Mouse (Mus musculus): ENCODE data around the gene Prss54. TPM values are rescaled to one million over a fixed set of nuclear protein-coding genes. Genes with fewer than 3 reads are reported as not detected.

Gene Prss54
- polyA plus RNA-seq, 1 experiment from 2014 or later = not detected

GRCm38 (mm10) chr8:95573146-95573545, 3.0 kb downstream of the Prss54 start:
- Histone ChIP-seq H3K9me3 (ENCODE audit: control insufficient read depth, low read length) (0 out of 2 replicates have a peak, but pooled peaks cover 2% of the 10 kb centered on the region), H3K4me3 (ENCODE audit: low read length) (no peak overlapping the region), H3K27me3 (ENCODE audit: control insufficient read depth, insufficient read depth, low read length) (no peaks in the 10 kb centered on the region), H3K27ac (ENCODE audit: low read depth, low read length) (no peak overlapping the region), H3K4me1 (ENCODE audit: control insufficient read depth, insufficient read depth, low read length) (no peaks in the 10 kb centered on the region), H3K4me2 (replicated peaks; ENCODE audit: low read depth, low read length) (no peak overlapping the region), H3K36me3 (ENCODE audit: control insufficient read depth, insufficient read depth, low read length) (no peaks in the 10 kb centered on the region), H3K9ac (ENCODE audit: low read depth, low read length) (no peak overlapping the region)
- WGBS = 92% methylated on average over 5 of the region's 5 CpGs
- ATAC-seq (ENCODE audit: low FRiP score, low TSS enrichment) = no peak

GRCm38 (mm10) chr8:95566809-95567208, 9.3 kb downstream of the Prss54 start:
- no peak overlapping the region for H3K4me2 ChIP-seq (replicated peaks; ENCODE audit: low read depth, low read length)
- H3K36me3 ChIP-seq (ENCODE audit: control insufficient read depth, insufficient read depth, low read length) = no peaks in the 10 kb centered on the region
- no peak overlapping the region for H3K27ac ChIP-seq (ENCODE audit: low read depth, low read length)
- H3K9me3 ChIP-seq (ENCODE audit: control insufficient read depth, low read length) = 0 out of 2 replicates have a peak, but pooled peaks cover 2% of the 10 kb centered on the region
- no peak overlapping the region for H3K9ac ChIP-seq (ENCODE audit: low read depth, low read length)
- WGBS = 84% methylated on average over 6 of the region's 6 CpGs
- ATAC-seq (ENCODE audit: low FRiP score, low TSS enrichment) = no peak
- H3K4me1 ChIP-seq (ENCODE audit: control insufficient read depth, insufficient read depth, low read length) = no peaks in the 10 kb centered on the region
- H3K27me3 ChIP-seq (ENCODE audit: control insufficient read depth, insufficient read depth, low read length) = no peaks in the 10 kb centered on the region
- no peak overlapping the region for H3K4me3 ChIP-seq (ENCODE audit: low read length)

- H3K4me2 ChIP-seq (replicated peaks; ENCODE audit: low read depth, low read length) = no peak overlapping the region
- no peaks in the 10 kb centered on the region for H3K4me1 ChIP-seq (ENCODE audit: control insufficient read depth, insufficient read depth, low read length)
- no peak overlapping the region for H3K4me3 ChIP-seq (ENCODE audit: low read length)
- WGBS = 75% methylated on average over 4 of the region's 4 CpGs
- H3K36me3 ChIP-seq (ENCODE audit: control insufficient read depth, insufficient read depth, low read length) = no peaks in the 10 kb centered on the region
- no peak overlapping the region for H3K27ac ChIP-seq (ENCODE audit: low read depth, low read length)
- no peak for ATAC-seq (ENCODE audit: low FRiP score, low TSS enrichment)
- H3K9me3 ChIP-seq (ENCODE audit: control insufficient read depth, low read length) = 0 out of 2 replicates have a peak, but pooled peaks cover 2% of the 10 kb centered on the region
- H3K9ac ChIP-seq (ENCODE audit: low read depth, low read length) = no peak overlapping the region
- no peaks in the 10 kb centered on the region for H3K27me3 ChIP-seq (ENCODE audit: control insufficient read depth, insufficient read depth, low read length)
These were observed 9.9 kb downstream of the Prss54 start for GRCm38 (mm10) chr8:95566217-95566616.

- no peak overlapping the region for H3K27ac ChIP-seq (ENCODE audit: low read depth, low read length)
- no peak for ATAC-seq (ENCODE audit: low FRiP score, low TSS enrichment)
- H3K4me3 ChIP-seq (ENCODE audit: low read length) = no peak overlapping the region
- no peak overlapping the region for H3K4me2 ChIP-seq (replicated peaks; ENCODE audit: low read depth, low read length)
- no peak overlapping the region for H3K9ac ChIP-seq (ENCODE audit: low read depth, low read length)
- WGBS = 91% methylated on average over 2 of the region's 2 CpGs
- no peaks in the 10 kb centered on the region for H3K27me3 ChIP-seq (ENCODE audit: control insufficient read depth, insufficient read depth, low read length)
- H3K4me1 ChIP-seq (ENCODE audit: control insufficient read depth, insufficient read depth, low read length) = no peaks in the 10 kb centered on the region
- H3K9me3 ChIP-seq (ENCODE audit: control insufficient read depth, low read length) = no peaks in the 10 kb centered on the region
- H3K36me3 ChIP-seq (ENCODE audit: control insufficient read depth, insufficient read depth, low read length) = no peaks in the 10 kb centered on the region
These were observed 20.2 kb downstream of the Prss54 start for GRCm38 (mm10) chr8:95555963-95556362.

GRCm38 (mm10) chr8:95551577-95551976, 24.6 kb downstream of the Prss54 start:
- Histone ChIP-seq H3K27ac (ENCODE audit: low read depth, low read length) (no peak overlapping the region), H3K4me2 (replicated peaks; ENCODE audit: low read depth, low read length) (no peak overlapping the region), H3K4me1 (ENCODE audit: control insufficient read depth, insufficient read depth, low read length) (no peaks in the 10 kb centered on the region), H3K27me3 (ENCODE audit: control insufficient read depth, insufficient read depth, low read length) (no peaks in the 10 kb centered on the region), H3K9ac (ENCODE audit: low read depth, low read length) (no peak overlapping the region), H3K4me3 (ENCODE audit: low read length) (no peak overlapping the region), H3K9me3 (ENCODE audit: control insufficient read depth, low read length) (no peaks in the 10 kb centered on the region), H3K36me3 (ENCODE audit: control insufficient read depth, insufficient read depth, low read length) (no peaks in the 10 kb centered on the region)
- WGBS = 62% methylated on average over 4 of the region's 4 CpGs
- ATAC-seq (ENCODE audit: low FRiP score, low TSS enrichment) = peak; percentile 55; the same call in 1 of the 2 replicates

- 65% methylated on average over 16 of the region's 16 CpGs for WGBS
- ATAC-seq (ENCODE audit: low FRiP score, low TSS enrichment) = 0 out of 2 replicates have a peak, but pooled peaks have one; percentile 30
- Histone ChIP-seq H3K9me3 (ENCODE audit: control insufficient read depth, low read length) (no peaks in the 10 kb centered on the region), H3K27ac (ENCODE audit: low read depth, low read length) (no peak overlapping the region), H3K27me3 (ENCODE audit: control insufficient read depth, insufficient read depth, low read length) (no peaks in the 10 kb centered on the region), H3K4me3 (ENCODE audit: low read length) (no peak overlapping the region), H3K9ac (ENCODE audit: low read depth, low read length) (no peak overlapping the region), H3K4me2 (replicated peaks; ENCODE audit: low read depth, low read length) (no peak overlapping the region), H3K36me3 (ENCODE audit: control insufficient read depth, insufficient read depth, low read length) (no peaks in the 10 kb centered on the region), H3K4me1 (ENCODE audit: control insufficient read depth, insufficient read depth, low read length) (no peaks in the 10 kb centered on the region)
These were observed 26.0 kb downstream of the Prss54 start for GRCm38 (mm10) chr8:95549871-95550829.

GRCm38 (mm10) chr8:95547931-95548330, 28.2 kb downstream of the Prss54 start:
- H3K4me1 ChIP-seq (ENCODE audit: control insufficient read depth, insufficient read depth, low read length) = no peaks in the 10 kb centered on the region
- no peak overlapping the region for H3K9ac ChIP-seq (ENCODE audit: low read depth, low read length)
- ATAC-seq (ENCODE audit: low FRiP score, low TSS enrichment) = no peak
- no peaks in the 10 kb centered on the region for H3K27me3 ChIP-seq (ENCODE audit: control insufficient read depth, insufficient read depth, low read length)
- 66% methylated on average over 8 of the region's 8 CpGs for WGBS
- H3K4me2 ChIP-seq (replicated peaks; ENCODE audit: low read depth, low read length) = no peak overlapping the region
- no peaks in the 10 kb centered on the region for H3K9me3 ChIP-seq (ENCODE audit: control insufficient read depth, low read length)
- H3K36me3 ChIP-seq (ENCODE audit: control insufficient read depth, insufficient read depth, low read length) = no peaks in the 10 kb centered on the region
- H3K27ac ChIP-seq (ENCODE audit: low read depth, low read length) = no peak overlapping the region
- no peak overlapping the region for H3K4me3 ChIP-seq (ENCODE audit: low read length)

GRCm38 (mm10) chr8:95546986-95547385, 29.2 kb downstream of the Prss54 start:
- H3K4me2 ChIP-seq (replicated peaks; ENCODE audit: low read depth, low read length) = no peak overlapping the region
- no peak overlapping the region for H3K9ac ChIP-seq (ENCODE audit: low read depth, low read length)
- no peaks in the 10 kb centered on the region for H3K9me3 ChIP-seq (ENCODE audit: control insufficient read depth, low read length)
- no peak for ATAC-seq (ENCODE audit: low FRiP score, low TSS enrichment)
- H3K27ac ChIP-seq (ENCODE audit: low read depth, low read length) = no peak overlapping the region
- no peaks in the 10 kb centered on the region for H3K4me1 ChIP-seq (ENCODE audit: control insufficient read depth, insufficient read depth, low read length)
- 85% methylated on average over 4 of the region's 4 CpGs for WGBS
- H3K36me3 ChIP-seq (ENCODE audit: control insufficient read depth, insufficient read depth, low read length) = no peaks in the 10 kb centered on the region
- H3K4me3 ChIP-seq (ENCODE audit: low read length) = no peak overlapping the region
- H3K27me3 ChIP-seq (ENCODE audit: control insufficient read depth, insufficient read depth, low read length) = no peaks in the 10 kb centered on the region

GRCm38 (mm10) chr8:95545815-95546214, 30.3 kb downstream of the Prss54 start:
- Histone ChIP-seq H3K4me2 (replicated peaks; ENCODE audit: low read depth, low read length) (no peak overlapping the region), H3K4me3 (ENCODE audit: low read length) (no peak overlapping the region), H3K27me3 (ENCODE audit: control insufficient read depth, insufficient read depth, low read length) (no peaks in the 10 kb centered on the region), H3K9ac (ENCODE audit: low read depth, low read length) (no peak overlapping the region), H3K9me3 (ENCODE audit: control insufficient read depth, low read length) (no peaks in the 10 kb centered on the region), H3K4me1 (ENCODE audit: control insufficient read depth, insufficient read depth, low read length) (no peaks in the 10 kb centered on the region), H3K27ac (ENCODE audit: low read depth, low read length) (no peak overlapping the region), H3K36me3 (ENCODE audit: control insufficient read depth, insufficient read depth, low read length) (no peaks in the 10 kb centered on the region)
- no peak for ATAC-seq (ENCODE audit: low FRiP score, low TSS enrichment)
- WGBS = 77% methylated on average over 17 of the region's 17 CpGs

Data from kidney, embryonic 14.5 days (tissue).